Mouse (Mus musculus): ENCODE measurements around the gene H2-M9. TPM values are rescaled to one million over a fixed set of nuclear protein-coding genes. Genes with fewer than 3 reads are reported as not detected.

Gene H2-M9
- not detected for polyA plus RNA-seq (2017; shearing (Covaris generic))

GRCm38 (mm10) chr17:36642566-36642965 lies at the start of gene H2-M9:
Gene H2-M9 (minus strand): TSS chr17:36642666.

GRCm38 (mm10) chr17:36672119-36672518 lies 29.7 kb upstream of the H2-M9 start, which contains the start of gene H2-M1:
Gene H2-M1 (minus strand): TSS chr17:36672219.

Other genes with a start within 250 kb of the H2-M9 start
- not detected for gene H2-M10.4, start 180.3 kb downstream of the H2-M9 start, polyA plus RNA-seq (2017; shearing (Covaris generic))
- not detected for gene H2-M11, start 95.6 kb downstream of the H2-M9 start, polyA plus RNA-seq (2017; shearing (Covaris generic))
- not detected for gene H2-M1, start 29.6 kb upstream of the H2-M9 start, polyA plus RNA-seq (2017; shearing (Covaris generic))
- not detected for gene H2-M10.5, start 130.2 kb upstream of the H2-M9 start, polyA plus RNA-seq (2017; shearing (Covaris generic))
- gene H2-M10.6, start 169.5 kb upstream of the H2-M9 start, polyA plus RNA-seq (2017; shearing (Covaris generic)), result not detected
- gene Trim26, start 194.5 kb upstream of the H2-M9 start, polyA plus RNA-seq (2017; shearing (Covaris generic)), result 170 TPM
- 0.35 TPM for gene Trim15, start 224.5 kb upstream of the H2-M9 start, polyA plus RNA-seq (2017; shearing (Covaris generic))
- 1.0 TPM for gene Trim10, start 226.9 kb upstream of the H2-M9 start, polyA plus RNA-seq (2017; shearing (Covaris generic))
- not detected for gene Trim40, start 247.5 kb upstream of the H2-M9 start, polyA plus RNA-seq (2017; shearing (Covaris generic))